Mouse (Mus musculus) mature B cell (primary cell): ENCODE measurements around the gene Tmem183a.

Source experiments
- in situ Hi-C: fragments of 300-500 bp; cut with MboI; formaldehyde crosslinking; loops from 2 replicates; pipeline ENCODE4 v1.14.3; 2019

The Tmem183a gene

GRCm38 (mm10) chr1:134361857-134362212 is at the start of gene Tmem183a:
Gene Tmem183a (minus strand): TSS chr1:134361979.
- in situ Hi-C loops, result no loop called here

- in situ Hi-C loops, result no loop called here
These were observed 46.3 kb upstream of the Tmem183a start for GRCm38 (mm10) chr1:134408080-134408479.

- in situ Hi-C loops, result no loop called here
These were observed 44.6 kb upstream of the Tmem183a start for GRCm38 (mm10) chr1:134406414-134406771.

- in situ Hi-C loops, result no loop called here
These were observed 44.0 kb upstream of the Tmem183a start, which contains the start of gene Cyb5r1 for GRCm38 (mm10) chr1:134405509-134406413. Gene Cyb5r1 (plus strand): TSS chr1:134405559.

- in situ Hi-C loops, result no loop called here
These were observed 38.0 kb upstream of the Tmem183a start for GRCm38 (mm10) chr1:134399735-134400134.

GRCm38 (mm10) chr1:134398210-134398609 is 36.4 kb upstream of the Tmem183a start:
- in situ Hi-C loops, result no loop called here

GRCm38 (mm10) chr1:134393827-134394226 is 32.0 kb upstream of the Tmem183a start:
- in situ Hi-C loops, result no loop called here

GRCm38 (mm10) chr1:134385666-134386065 is 23.9 kb upstream of the Tmem183a start, which contains the start of gene 4933406M09Rik:
Gene 4933406M09Rik (plus strand): TSS chr1:134385940.
- in situ Hi-C loops, result no loop called here

GRCm38 (mm10) chr1:134385176-134385575 is 23.4 kb upstream of the Tmem183a start:
- in situ Hi-C loops, result no loop called here

- in situ Hi-C loops, result no loop called here
These were observed 22.8 kb upstream of the Tmem183a start for GRCm38 (mm10) chr1:134384581-134384980.

GRCm38 (mm10) chr1:134381795-134382625 is 20.2 kb upstream of the Tmem183a start:
- in situ Hi-C loops, result no loop called here

- in situ Hi-C loops, result no loop called here
These were observed 19.3 kb upstream of the Tmem183a start for GRCm38 (mm10) chr1:134381051-134381450.

- in situ Hi-C loops, result no loop called here
These were observed 12.3 kb upstream of the Tmem183a start for GRCm38 (mm10) chr1:134374124-134374523.

- in situ Hi-C loops, result no loop called here
These were observed 7.1 kb upstream of the Tmem183a start for GRCm38 (mm10) chr1:134368777-134369337.

- in situ Hi-C loops, result no loop called here
These were observed 3.7 kb upstream of the Tmem183a start for GRCm38 (mm10) chr1:134365491-134365890.

- in situ Hi-C loops, result no loop called here
These were observed 1.4 kb upstream of the Tmem183a start for GRCm38 (mm10) chr1:134363194-134363593.

GRCm38 (mm10) chr1:134361195-134361856 is 453 bp downstream of the Tmem183a start:
- in situ Hi-C loops, result no loop called here

GRCm38 (mm10) chr1:134360656-134361055 is 1.1 kb downstream of the Tmem183a start:
- in situ Hi-C loops, result no loop called here

GRCm38 (mm10) chr1:134357461-134357860 is 4.3 kb downstream of the Tmem183a start:
- in situ Hi-C loops, result no loop called here

- in situ Hi-C loops, result no loop called here
These were observed 8.5 kb downstream of the Tmem183a start for GRCm38 (mm10) chr1:134353326-134353725.

GRCm38 (mm10) chr1:134347791-134348190 is 14.0 kb downstream of the Tmem183a start:
- in situ Hi-C loops, result no loop called here

- in situ Hi-C loops, result no loop called here
These were observed 16.7 kb downstream of the Tmem183a start for GRCm38 (mm10) chr1:134345075-134345474.
